Mouse (Mus musculus) testis, adult 2 months (tissue): Measurements from ENCODE around the gene Olfr1290. TPM values are rescaled to one million over a fixed set of nuclear protein-coding genes. Genes with fewer than 3 reads are reported as not detected.

ENCODE experiments used
- H3K27ac ChIP-seq: fragments of 200-500 bp; 2 replicates; pipeline ENCODE4 v1.5.1; 2012; ENCODE audit warnings: low read depth, low read length; ENCODE audit not compliant: control insufficient read depth, insufficient read depth
- H3K27me3 ChIP-seq: fragments of 200-500 bp; 2 replicates; pipeline ENCODE4 v1.6.1; 2012; ENCODE audit warnings: mild to moderate bottlenecking, low read length, moderate library complexity; ENCODE audit not compliant: control insufficient read depth, insufficient read depth
- H3K36me3 ChIP-seq: fragments of 200-500 bp; 2 replicates; pipeline ENCODE4 v1.6.1; 2012; ENCODE audit warnings: mild to moderate bottlenecking, low read length; ENCODE audit not compliant: control insufficient read depth, insufficient read depth
- H3K4me1 ChIP-seq: fragments of 200-500 bp; 2 replicates; pipeline ENCODE4 v1.6.1; 2012; ENCODE audit warnings: low read length; ENCODE audit not compliant: control insufficient read depth, insufficient read depth
- H3K4me3 ChIP-seq: fragments of 200-500 bp; 2 replicates; pipeline ENCODE4 v1.5.1; 2012; ENCODE audit warnings: low read depth, mild to moderate bottlenecking, low read length, moderate library complexity, mixed read lengths; ENCODE audit not compliant: control insufficient read depth
- CTCF ChIP-seq: fragments of 200-500 bp; IDR thresholded peaks from 2 replicates; pipeline ENCODE4 v1.5.1; 2012; ENCODE audit warnings: low read depth, mild to moderate bottlenecking, inconsistent platforms, low read length, moderate library complexity; ENCODE audit not compliant: control insufficient read depth, insufficient read depth, insufficient replicate concordance
- POLR2A ChIP-seq: fragments of 200-500 bp; IDR thresholded peaks from 2 replicates; pipeline ENCODE4 v1.6.1; 2012; ENCODE audit warnings: low read depth, mild to moderate bottlenecking, inconsistent platforms, low read length, moderate library complexity; ENCODE audit not compliant: control insufficient read depth
- polyA plus RNA-seq: library from polyadenylated mRNA; depleted of rRNA; stranded (reverse); fragments of >200 nt; gene quantifications from 2 replicates; pipeline ENCODE4 v1.2.3, GENCODE M21; 2012; rRNA removed

The Olfr1290 gene
- not detected in 2 replicates for polyA plus RNA-seq

DNA sequence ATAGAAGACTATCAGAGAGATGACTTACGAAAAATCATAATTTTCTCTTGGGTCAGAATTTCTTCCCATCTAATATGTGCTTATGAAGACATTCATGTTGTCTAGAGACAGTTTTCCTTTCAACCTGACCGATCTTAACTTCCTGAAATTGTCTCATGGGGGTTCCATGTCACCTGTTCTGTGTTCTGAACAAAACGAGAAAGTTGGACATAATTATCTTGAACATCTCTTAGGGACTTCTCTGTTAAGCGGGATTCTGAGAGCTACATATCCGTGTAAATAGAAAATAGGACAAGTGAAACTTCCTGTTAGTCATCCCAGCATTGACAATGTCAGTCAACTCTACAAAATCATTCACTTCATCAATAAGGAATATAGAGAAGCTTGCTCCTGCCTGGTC is at the start of gene Olfr1290:
Gene Olfr1290, minus strand, starts transcription at position 101 of the 400 bp plus-strand sequence.
- no peak for TF ChIP-seq POLR2A
- TF ChIP-seq CTCF = no peak
- Histone ChIP-seq H3K4me1 (no peaks in the 10 kb centered on the region), H3K4me3 (no peak within 1 kb of the TSS), H3K36me3 (no peaks in the 10 kb centered on the region), H3K27ac (no peak within 1 kb of the TSS), H3K27me3 (no peaks in the 10 kb centered on the region)

DNA sequence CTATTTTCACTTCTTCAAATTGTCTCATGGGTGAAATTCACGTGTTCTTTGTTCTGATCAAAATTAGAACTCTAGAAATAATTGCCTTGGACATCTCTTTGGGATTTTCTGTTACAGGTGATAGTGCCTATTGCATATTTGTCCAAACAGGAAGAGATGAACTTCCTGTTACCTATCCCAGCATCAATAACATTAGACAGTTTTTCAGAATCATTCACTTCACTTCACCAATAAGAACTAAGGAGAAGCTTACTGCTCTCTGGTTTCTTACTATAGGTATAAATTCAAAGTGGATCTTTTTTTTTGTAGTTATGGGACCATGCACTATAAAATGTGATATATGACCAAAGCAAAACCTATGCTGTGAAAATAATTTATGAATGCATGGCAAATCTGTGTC is 46.6 kb upstream of the Olfr1290 start, which contains the start of gene Olfr1294:
Gene Olfr1294, minus strand, starts transcription at position 101 of the 400 bp plus-strand sequence.
- TF ChIP-seq CTCF (no peak), POLR2A (no peak)
- no peaks in the 10 kb centered on the region for H3K36me3 ChIP-seq
- no peak within 1 kb of the TSS for H3K27ac ChIP-seq

DNA sequence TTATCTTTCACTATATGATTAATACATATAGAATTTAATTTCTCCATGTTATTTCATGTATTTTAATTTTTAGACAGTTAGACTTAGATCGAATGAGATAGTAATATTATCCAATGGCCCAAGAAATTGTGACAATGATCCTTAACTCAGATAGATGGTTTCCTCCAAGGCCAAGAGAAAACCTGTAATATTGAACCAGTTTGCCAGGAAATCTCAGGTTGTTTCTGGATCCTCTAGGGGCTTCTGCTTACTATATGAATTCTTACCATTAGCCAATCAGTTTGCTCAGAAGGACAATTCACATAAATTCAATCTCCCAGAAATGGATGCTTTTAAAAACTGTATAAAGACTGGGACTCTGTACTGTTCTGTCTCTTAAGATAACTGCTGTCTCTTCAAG is 31.3 kb upstream of the Olfr1290 start, which contains the start of gene Olfr1293-ps:
Gene Olfr1293-ps, plus strand, starts transcription at position 301 of the 400 bp plus-strand sequence.
- H3K4me1 ChIP-seq = no peaks in the 10 kb centered on the region
- no peaks in the 10 kb centered on the region for H3K27me3 ChIP-seq
- H3K36me3 ChIP-seq = no peaks in the 10 kb centered on the region
- no peak within 1 kb of the TSS for H3K4me3 ChIP-seq
- H3K27ac ChIP-seq = no peak within 1 kb of the TSS
- TF ChIP-seq CTCF = no peak
- TF ChIP-seq POLR2A = no peak

More for the DNA sequence above, 46.6 kb upstream of the Olfr1290 start, which contains the start of gene Olfr1294:
- no peaks in the 10 kb centered on the region for H3K4me1 ChIP-seq
- H3K27me3 ChIP-seq = no peaks in the 10 kb centered on the region
- H3K4me3 ChIP-seq = no peak within 1 kb of the TSS

DNA sequence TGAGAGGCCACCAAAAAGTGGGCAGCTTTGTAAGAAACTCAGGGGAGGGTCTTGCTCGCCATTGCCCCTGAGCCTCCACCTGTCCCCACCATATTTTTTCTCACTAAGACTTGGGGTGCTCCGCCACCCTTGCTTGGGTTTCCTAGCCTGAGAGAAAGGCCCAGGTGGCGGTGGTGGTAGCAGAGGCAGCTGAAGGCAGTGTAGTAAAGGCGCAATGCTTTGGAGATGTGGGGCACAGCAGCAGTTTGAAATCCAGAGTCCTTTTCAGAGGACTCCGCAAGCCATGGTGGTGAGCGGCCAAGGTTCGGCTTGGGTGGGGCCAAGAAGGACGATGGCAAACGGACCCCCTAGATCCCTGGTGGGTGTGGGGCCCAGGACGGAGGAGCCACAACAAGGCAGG is 23.8 kb upstream of the Olfr1290 start:
- Histone ChIP-seq H3K4me3 (no peak overlapping the region), H3K4me1 (no peaks in the 10 kb centered on the region), H3K27me3 (no peaks in the 10 kb centered on the region), H3K27ac (no peak overlapping the region), H3K36me3 (no peaks in the 10 kb centered on the region)
- TF ChIP-seq CTCF (no peak), POLR2A (no peak)

DNA sequence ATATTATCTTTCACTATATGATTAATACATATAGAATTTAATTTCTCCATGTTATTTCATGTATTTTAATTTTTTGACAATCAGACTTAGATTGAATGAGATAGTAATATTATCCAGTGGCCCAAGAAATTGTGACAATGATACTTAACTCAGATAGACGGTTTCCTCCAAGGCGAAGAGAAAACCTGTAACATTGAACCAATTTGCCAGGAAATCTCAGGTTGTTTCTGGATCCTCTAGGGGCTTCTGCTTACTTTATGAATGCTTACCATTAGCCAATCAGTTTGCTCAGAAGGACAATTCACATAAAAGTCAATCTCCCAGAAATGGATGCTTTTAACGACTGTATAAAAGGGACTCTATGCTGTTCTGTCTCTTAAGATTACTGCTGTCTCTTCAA is 3.3 kb upstream of the Olfr1290 start, which contains the start of gene Olfr1291-ps1:
Gene Olfr1291-ps1, plus strand, starts transcription at position 301 of the 400 bp plus-strand sequence.
- H3K36me3 ChIP-seq = no peaks in the 10 kb centered on the region
- H3K27me3 ChIP-seq = no peaks in the 10 kb centered on the region
- no peak within 1 kb of the TSS for H3K4me3 ChIP-seq
- no peaks in the 10 kb centered on the region for H3K4me1 ChIP-seq
- no peak for TF ChIP-seq POLR2A
- no peak for TF ChIP-seq CTCF
- no peak within 1 kb of the TSS for H3K27ac ChIP-seq

DNA sequence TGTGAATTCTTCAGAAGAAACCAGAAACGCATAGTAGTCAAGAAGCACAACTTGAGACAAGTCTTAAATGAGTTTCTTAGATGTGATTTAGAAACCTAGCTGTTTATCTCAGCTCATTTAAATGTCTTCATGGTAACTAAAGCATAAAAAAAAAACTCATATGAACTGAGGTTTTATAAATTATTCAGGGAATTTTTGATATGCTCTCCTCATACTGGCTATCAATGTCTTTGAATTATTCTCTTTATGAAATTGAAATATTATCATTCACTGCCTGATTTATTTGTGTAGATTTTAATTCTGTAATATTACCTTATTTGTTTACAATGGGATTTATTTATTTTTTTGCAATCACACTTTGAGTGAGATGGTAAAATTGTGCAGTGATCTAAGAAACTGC is 13.1 kb downstream of the Olfr1290 start, which contains the start of gene Olfr1289:
Gene Olfr1289, plus strand, starts transcription at position 301 of the 400 bp plus-strand sequence.
- Histone ChIP-seq H3K27me3 (no peaks in the 10 kb centered on the region), H3K36me3 (no peaks in the 10 kb centered on the region), H3K27ac (no peak within 1 kb of the TSS), H3K4me3 (no peak within 1 kb of the TSS), H3K4me1 (no peaks in the 10 kb centered on the region)
- no peak for TF ChIP-seq POLR2A
- TF ChIP-seq CTCF = no peak

DNA sequence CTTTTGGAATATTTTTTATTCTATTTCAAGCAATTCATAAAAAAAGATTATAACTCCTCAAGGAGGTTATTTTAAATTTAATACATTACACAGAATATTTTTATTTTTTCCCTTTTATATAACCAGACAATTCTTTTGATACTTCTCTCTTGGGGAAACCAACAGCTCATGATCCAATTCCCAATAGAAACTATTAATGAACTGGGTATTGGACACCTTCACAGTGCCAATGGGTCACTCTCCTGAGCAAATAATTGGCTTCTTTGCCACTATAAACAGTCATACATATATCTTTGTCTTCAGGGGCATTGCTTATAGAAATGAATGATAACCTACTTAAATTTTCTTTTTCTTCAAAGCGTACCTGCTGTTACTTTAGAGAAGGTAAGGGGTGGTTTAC is 19.8 kb downstream of the Olfr1290 start, which contains the start of gene Olfr1288:
Gene Olfr1288, plus strand, starts transcription at position 301 of the 400 bp plus-strand sequence.
- TF ChIP-seq POLR2A (no peak), CTCF (no peak)
- Histone ChIP-seq H3K4me1 (no peaks in the 10 kb centered on the region), H3K27me3 (no peaks in the 10 kb centered on the region), H3K4me3 (no peak within 1 kb of the TSS), H3K36me3 (no peaks in the 10 kb centered on the region), H3K27ac (no peak within 1 kb of the TSS)
